Mouse (Mus musculus): ENCODE data around the gene Rnf41.

- TF ChIP-seq GATA1 (IDR thresholded peaks at IDR 0.05; ENCODE audit: low read length): no peak
- no peak for TF ChIP-seq TAL1 (IDR thresholded peaks at IDR 0.05; ENCODE audit: low read length)
Measured at GRCm38 (mm10) chr10:128429052-128429451, 17.6 kb downstream of the Rnf41 start.
